Mouse (Mus musculus): Measurements from ENCODE around the gene Atrnl1.

The Atrnl1 gene

GRCm38 (mm10) chr19:58068114-58068513 lies 457.3 kb downstream of the Atrnl1 start:
- no peak for DNase-seq (ENCODE audit: low spot score in 2 of 2)

GRCm38 (mm10) chr19:58068958-58069357 lies 458.1 kb downstream of the Atrnl1 start:
- DNase-seq (ENCODE audit: low spot score in 2 of 2): no peak

GRCm38 (mm10) chr19:58072404-58072803 lies 461.6 kb downstream of the Atrnl1 start:
- no peak for DNase-seq (ENCODE audit: low spot score in 2 of 2)

- no peak for DNase-seq (ENCODE audit: low spot score in 2 of 2)
These were observed 462.0 kb downstream of the Atrnl1 start for GRCm38 (mm10) chr19:58072846-58073245.

GRCm38 (mm10) chr19:58075252-58075651 lies 464.4 kb downstream of the Atrnl1 start:
- no peak for DNase-seq (ENCODE audit: low spot score in 2 of 2)

GRCm38 (mm10) chr19:58076961-58077371 lies 466.1 kb downstream of the Atrnl1 start:
- DNase-seq (ENCODE audit: low spot score in 2 of 2): no peak

GRCm38 (mm10) chr19:58077529-58078070 lies 466.8 kb downstream of the Atrnl1 start:
- DNase-seq (ENCODE audit: low spot score in 2 of 2): no peak

GRCm38 (mm10) chr19:58080168-58080567 lies 469.3 kb downstream of the Atrnl1 start:
- no peak for DNase-seq (ENCODE audit: low spot score in 2 of 2)

- no peak for DNase-seq (ENCODE audit: low spot score in 2 of 2)
These were observed 471.9 kb downstream of the Atrnl1 start for GRCm38 (mm10) chr19:58082751-58083150.

- no peak for DNase-seq (ENCODE audit: low spot score in 2 of 2)
These were observed 474.0 kb downstream of the Atrnl1 start for GRCm38 (mm10) chr19:58084826-58085225.

GRCm38 (mm10) chr19:58086734-58087133 lies 475.9 kb downstream of the Atrnl1 start:
- DNase-seq (ENCODE audit: low spot score in 2 of 2): no peak

- no peak for DNase-seq (ENCODE audit: low spot score in 2 of 2)
These were observed 477.1 kb downstream of the Atrnl1 start for GRCm38 (mm10) chr19:58087901-58088300.

- DNase-seq (ENCODE audit: low spot score in 2 of 2): no peak
These were observed 477.6 kb downstream of the Atrnl1 start for GRCm38 (mm10) chr19:58088433-58088832.

GRCm38 (mm10) chr19:58091911-58092310 lies 481.1 kb downstream of the Atrnl1 start:
- no peak for DNase-seq (ENCODE audit: low spot score in 2 of 2)

- no peak for DNase-seq (ENCODE audit: low spot score in 2 of 2)
These were observed 484.1 kb downstream of the Atrnl1 start for GRCm38 (mm10) chr19:58094781-58095543.

GRCm38 (mm10) chr19:58095776-58096175 lies 484.9 kb downstream of the Atrnl1 start:
- no peak for DNase-seq (ENCODE audit: low spot score in 2 of 2)

- DNase-seq (ENCODE audit: low spot score in 2 of 2): no peak
These were observed 486.4 kb downstream of the Atrnl1 start for GRCm38 (mm10) chr19:58097195-58097594.

- no peak for DNase-seq (ENCODE audit: low spot score in 2 of 2)
These were observed 488.7 kb downstream of the Atrnl1 start for GRCm38 (mm10) chr19:58099539-58099938.

- no peak for DNase-seq (ENCODE audit: low spot score in 2 of 2)
These were observed 489.5 kb downstream of the Atrnl1 start for GRCm38 (mm10) chr19:58100381-58100780.

GRCm38 (mm10) chr19:58104544-58104943 lies 493.7 kb downstream of the Atrnl1 start:
- DNase-seq (ENCODE audit: low spot score in 2 of 2): no peak

GRCm38 (mm10) chr19:58107632-58108031 lies 496.8 kb downstream of the Atrnl1 start:
- no peak for DNase-seq (ENCODE audit: low spot score in 2 of 2)

GRCm38 (mm10) chr19:58110491-58110890 lies 499.7 kb downstream of the Atrnl1 start:
- DNase-seq (ENCODE audit: low spot score in 2 of 2): no peak

GRCm38 (mm10) chr19:58111291-58111690 lies 500.5 kb downstream of the Atrnl1 start:
- no peak for DNase-seq (ENCODE audit: low spot score in 2 of 2)

All from cerebellum, postnatal 4 days (tissue).